Mouse (Mus musculus) forebrain, embryonic 16.5 days (tissue): Measurements from ENCODE around the gene Fanca. TPM values are rescaled to one million over a fixed set of nuclear protein-coding genes. Genes with fewer than 3 reads are reported as not detected.

Source experiments
- ATAC-seq: fragments of 200-750 bp; cut with Nextera tagmentation; 2 replicates; pipeline ENCODE4 v1.8.0; 2017; ENCODE audit warnings: mild to moderate bottlenecking, moderate library complexity
- H3K27ac ChIP-seq: fragments of 300-500 bp; sonication (generic); 2 replicates; pipeline ENCODE4 v1.5.1; 2014; ENCODE audit warnings: low read length, control low read depth
- H3K27me3 ChIP-seq: fragments of 300-500 bp; sonication (generic); replicated peaks from 2 replicates; pipeline ENCODE4 v1.6.1; 2014; ENCODE audit warnings: low read length; ENCODE audit not compliant: control insufficient read depth, insufficient read depth
- H3K36me3 ChIP-seq: fragments of 300-500 bp; sonication (generic); 2 replicates; pipeline ENCODE4 v1.6.1; 2014; ENCODE audit not compliant: control insufficient read depth, insufficient read depth
- H3K4me1 ChIP-seq: fragments of 300-500 bp; sonication (generic); replicated peaks from 2 replicates; pipeline ENCODE4 v1.6.1; 2014; ENCODE audit warnings: low read length; ENCODE audit not compliant: control insufficient read depth, insufficient read depth
- H3K4me2 ChIP-seq: fragments of 300-500 bp; sonication (generic); 2 replicates; pipeline ENCODE4 v1.6.1; 2014; ENCODE audit warnings: mild to moderate bottlenecking, low read length, control low read depth
- H3K4me3 ChIP-seq: fragments of 300-500 bp; sonication (generic); replicated peaks from 2 replicates; pipeline ENCODE4 v1.5.1; 2014; ENCODE audit warnings: mild to moderate bottlenecking, low read length, control low read depth
- H3K9ac ChIP-seq: fragments of 300-500 bp; sonication (generic); replicated peaks from 2 replicates; pipeline ENCODE4 v1.6.1; 2014; ENCODE audit warnings: low read depth, low read length, control low read depth
- H3K9me3 ChIP-seq: fragments of 300-500 bp; sonication (generic); 2 replicates; pipeline ENCODE4 v1.6.1; 2016; ENCODE audit warnings: low read length; ENCODE audit not compliant: control insufficient read depth
- WGBS: fragments of 180-500 bp; shearing (Covaris S2); extraction: QIAGEN DNeasy Blood & Tissue Kit; methylation state at CpG from one replicate; pipeline ENCODE4 v1.1.7; 2014; 5-methylcytosine and 5-hydroxymethylcytosine counted together
- polyA plus RNA-seq: library from polyadenylated mRNA; unstranded; fragments of >200 nt; fragmentation: Nextera tagmentation; extraction: Ambion mirVana; gene quantifications from 2 replicates; pipeline ENCODE4 v1.2.1, GENCODE M21; 2015

Fanca gene
- polyA plus RNA-seq, 1 experiment from 2014 or later, result 14.8 TPM

GRCm38 (mm10) chr8:123247748-123248147 is 70.6 kb downstream of the Fanca start:
- Histone ChIP-seq H3K4me2 (no peak overlapping the region), H3K4me1 (peaks cover 4% of the 10 kb centered on the region), H3K9me3 (no peaks in the 10 kb centered on the region), H3K27me3 (no peaks in the 10 kb centered on the region), H3K36me3 (peaks cover 24% of the 10 kb centered on the region), H3K4me3 (no peak overlapping the region), H3K27ac (no peak overlapping the region), H3K9ac (no peak overlapping the region)
- no peak for ATAC-seq
- WGBS, result over 99% methylated on average over 6 of the region's 6 CpGs

GRCm38 (mm10) chr8:123245543-123245942 is 72.8 kb downstream of the Fanca start:
- no peaks in the 10 kb centered on the region for H3K27me3 ChIP-seq
- ATAC-seq, result no peak
- H3K4me2 ChIP-seq, result no peak overlapping the region

GRCm38 (mm10) chr8:123244382-123244781 is 74.0 kb downstream of the Fanca start:
- Histone ChIP-seq H3K4me2 (no peak overlapping the region), H3K9me3 (no peaks in the 10 kb centered on the region), H3K4me1 (no peaks in the 10 kb centered on the region), H3K4me3 (no peak overlapping the region), H3K27ac (no peak overlapping the region), H3K36me3 (peaks cover 24% of the 10 kb centered on the region), H3K9ac (no peak overlapping the region), H3K27me3 (no peaks in the 10 kb centered on the region)
- WGBS, result 98% methylated on average over 4 of the region's 4 CpGs
- ATAC-seq, result no peak

More at GRCm38 (mm10) chr8:123245543-123245942, 72.8 kb downstream of the Fanca start:
- Histone ChIP-seq H3K27ac (no peak overlapping the region), H3K9me3 (no peaks in the 10 kb centered on the region), H3K9ac (no peak overlapping the region), H3K4me1 (no peaks in the 10 kb centered on the region), H3K4me3 (no peak overlapping the region), H3K36me3 (peaks cover 24% of the 10 kb centered on the region)
- 92% methylated on average over 12 of the region's 12 CpGs for WGBS

DNA sequence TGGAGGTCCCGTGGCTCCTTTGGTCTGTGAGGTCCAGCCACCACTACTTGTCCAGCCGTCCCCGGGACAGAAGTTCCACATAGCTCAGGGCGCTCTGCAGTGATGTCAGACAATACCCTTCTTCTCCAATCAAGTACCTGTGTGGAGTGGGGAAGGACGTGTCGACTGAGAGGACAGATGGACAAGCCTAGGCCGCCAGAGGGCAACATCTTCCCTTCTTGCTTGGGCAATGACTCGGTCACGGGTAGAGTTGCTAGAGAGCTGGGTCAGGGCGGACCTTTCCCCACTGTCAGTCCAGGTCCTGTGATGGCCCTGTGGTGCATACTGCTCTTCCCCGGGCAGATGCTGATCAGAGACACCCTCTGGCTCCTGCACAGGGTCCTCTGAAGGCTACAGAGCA is 75.3 kb downstream of the Fanca start:
- no peak for ATAC-seq
- Histone ChIP-seq H3K27me3 (no peaks in the 10 kb centered on the region), H3K9ac (no peak overlapping the region), H3K27ac (no peak overlapping the region), H3K9me3 (no peaks in the 10 kb centered on the region), H3K4me2 (no peak overlapping the region), H3K4me1 (no peaks in the 10 kb centered on the region), H3K4me3 (no peak overlapping the region), H3K36me3 (peaks cover 20% of the 10 kb centered on the region)
- 75% methylated on average over 11 of the region's 11 CpGs for WGBS

DNA sequence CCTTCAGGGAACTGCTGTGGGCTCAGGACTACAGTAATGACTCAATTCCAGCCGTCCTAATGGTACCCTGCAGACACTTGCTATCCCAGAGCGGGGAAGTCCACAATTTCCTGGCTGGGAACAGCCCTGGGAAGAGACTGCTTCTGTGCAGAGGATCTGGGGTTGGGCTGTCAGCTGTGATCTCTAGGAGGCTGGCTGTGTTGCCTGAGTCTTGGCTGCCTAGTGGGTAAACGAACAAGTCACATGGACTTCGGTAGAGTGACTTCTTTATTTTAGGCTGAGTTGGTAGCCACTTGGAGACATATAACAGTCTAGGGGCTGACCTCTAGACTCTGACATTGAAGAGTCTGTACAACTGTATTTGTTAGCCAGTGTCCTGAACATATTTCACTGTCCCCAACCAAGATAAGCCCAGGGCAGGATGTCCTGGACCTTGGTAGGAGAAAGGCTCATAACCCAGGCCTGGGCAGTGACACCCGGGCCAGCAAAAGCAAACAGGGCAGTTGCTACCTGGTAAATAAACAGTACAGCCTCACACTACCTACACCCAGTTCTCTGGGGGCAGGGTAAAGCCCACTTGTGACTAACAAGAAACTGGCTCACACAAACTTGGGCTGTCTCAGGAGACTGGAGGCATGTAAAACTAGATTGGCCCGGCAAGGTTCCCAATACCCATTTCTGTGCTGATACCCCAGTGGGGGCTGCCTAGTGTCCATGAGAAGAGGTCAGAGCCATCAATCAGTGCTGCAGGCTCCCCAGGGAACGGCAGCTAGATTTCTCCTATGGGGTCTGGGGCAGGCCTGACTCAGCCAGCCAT is 76.1 kb downstream of the Fanca start:
- H3K4me3 ChIP-seq, result no peak overlapping the region
- no peak for ATAC-seq
- 91% methylated on average over 7 of the region's 7 CpGs for WGBS

DNA sequence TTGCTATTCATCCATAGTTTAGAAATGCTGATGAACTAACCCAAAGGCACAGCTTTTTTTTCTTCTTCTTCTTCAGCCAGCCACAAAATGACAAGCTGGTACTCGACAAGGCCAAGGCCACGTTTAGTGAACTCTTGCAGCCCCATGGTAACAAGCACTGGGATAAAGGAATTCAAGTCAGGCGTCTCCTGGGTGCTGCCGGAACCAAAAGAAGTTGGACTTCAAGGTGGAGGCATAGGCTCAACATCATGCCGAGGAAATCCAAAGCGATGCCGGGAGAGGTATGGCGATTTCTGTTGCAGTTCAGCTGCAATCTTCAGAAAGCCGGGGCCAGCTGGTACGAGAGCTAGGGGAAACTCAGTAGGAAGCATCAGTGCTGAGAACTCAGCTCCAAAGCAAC is 79.0 kb downstream of the Fanca start:
- Histone ChIP-seq H3K27me3 (peaks cover 15% of the 10 kb centered on the region; the same call in 1 of the 2 replicates), H3K4me3 (no peak overlapping the region), H3K4me1 (peaks cover 17% of the 10 kb centered on the region), H3K9me3 (no peaks in the 10 kb centered on the region), H3K36me3 (peaks cover 3% of the 10 kb centered on the region; the same call in 1 of the 2 replicates), H3K4me2 (no peak overlapping the region), H3K27ac (no peak overlapping the region), H3K9ac (no peak overlapping the region)
- WGBS, result 83% methylated on average over 10 of the region's 10 CpGs
- ATAC-seq, result no peak

More for the DNA sequence above, 76.1 kb downstream of the Fanca start:
- no peak overlapping the region for H3K27ac ChIP-seq
- no peak overlapping the region for H3K9ac ChIP-seq
- H3K27me3 ChIP-seq, result no peaks in the 10 kb centered on the region
- no peaks in the 10 kb centered on the region for H3K9me3 ChIP-seq
- H3K4me2 ChIP-seq, result no peak overlapping the region
- H3K4me1 ChIP-seq, result no peaks in the 10 kb centered on the region
- H3K36me3 ChIP-seq, result peaks cover 14% of the 10 kb centered on the region

DNA sequence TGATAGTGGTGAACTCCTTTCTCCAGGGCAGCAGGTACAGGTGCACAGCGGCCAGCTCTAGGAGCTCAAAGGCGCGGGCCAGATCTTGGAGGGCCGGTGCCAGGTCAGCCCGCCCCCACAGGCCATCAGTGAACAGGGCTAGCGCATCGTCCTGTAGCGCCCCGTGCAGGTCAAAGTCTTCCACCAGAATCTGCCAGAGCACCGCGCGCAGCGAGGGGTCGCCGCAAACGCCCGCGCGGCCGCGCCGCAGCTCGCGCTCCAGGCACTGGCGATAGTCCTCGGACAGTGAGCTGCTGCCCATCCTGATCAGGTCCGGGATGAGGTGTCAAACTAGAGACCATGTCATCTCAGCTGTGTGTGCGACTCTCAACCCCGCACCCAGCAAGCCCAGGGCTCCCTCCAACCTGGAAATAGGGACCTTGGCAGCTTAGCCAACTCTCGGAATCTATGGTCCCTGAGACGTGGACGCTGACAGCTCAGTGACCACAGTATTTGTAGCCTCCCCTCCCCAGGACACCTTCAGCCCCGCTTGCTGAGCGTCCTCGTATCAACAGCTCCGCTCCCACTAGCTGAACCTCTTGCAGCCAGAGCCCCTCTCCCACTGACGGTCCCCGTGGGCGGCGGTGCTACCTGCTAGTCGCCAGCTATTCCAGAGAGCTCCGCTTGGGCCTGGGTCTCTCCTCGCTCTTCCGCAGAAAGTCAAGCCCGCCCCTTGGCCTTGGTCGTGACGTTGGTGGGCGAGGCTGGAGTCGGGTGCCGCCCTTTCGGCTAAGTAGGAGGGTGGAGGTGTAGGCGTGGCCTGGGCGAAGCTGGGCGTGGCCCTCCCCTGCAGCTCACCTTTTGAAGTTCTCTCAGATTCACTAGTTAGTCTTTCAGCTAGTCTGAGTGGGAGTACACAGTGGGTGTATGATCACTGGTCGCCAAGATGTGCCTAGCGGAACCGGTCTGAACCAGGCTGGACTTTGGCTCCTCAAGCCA is 82.6 kb downstream of the Fanca start, which contains the start of gene Spata2l:
Gene Spata2l (minus strand): TSS at position 714 of the 978 bp plus-strand sequence.
- Histone ChIP-seq H3K4me3 (peak within 1 kb of the TSS; percentile 44), H3K9ac (peak within 1 kb of the TSS; percentile 61), H3K36me3 (no peaks in the 10 kb centered on the region), H3K27ac (no peak within 1 kb of the TSS), H3K27me3 (peaks cover 20% of the 10 kb centered on the region; the same call in 1 of the 2 replicates), H3K4me1 (peaks cover 17% of the 10 kb centered on the region), H3K9me3 (no peaks in the 10 kb centered on the region), H3K4me2 (peak within 1 kb of the TSS; percentile 73)
- peak; percentile 76 for ATAC-seq
- WGBS, result 1% methylated on average over 57 of the region's 57 CpGs

- H3K36me3 ChIP-seq, result no peaks in the 10 kb centered on the region
- H3K27me3 ChIP-seq, result peaks cover 20% of the 10 kb centered on the region; the same call in 1 of the 2 replicates
- peak overlapping the region; percentile 61 for H3K9ac ChIP-seq
- H3K27ac ChIP-seq, result no peak overlapping the region
- WGBS, result 32% methylated on average over 13 of the region's 13 CpGs
- H3K4me1 ChIP-seq, result peaks cover 17% of the 10 kb centered on the region
- peak overlapping the region; percentile 44 for H3K4me3 ChIP-seq
- peak overlapping the region; percentile 73 for H3K4me2 ChIP-seq
- 0 out of 2 replicates have a peak, but pooled peaks have one; percentile 28 for ATAC-seq
- H3K9me3 ChIP-seq, result no peaks in the 10 kb centered on the region
Observed at GRCm38 (mm10) chr8:123234918-123235519, 83.4 kb downstream of the Fanca start.
